ENCODE assay signal across 35 mouse cellular contexts in genomic region chr1:78512756-78513155, GRCm38 (mm10). TPM values are rescaled to one million over a fixed set of nuclear protein-coding genes. Genes with fewer than 3 reads are reported as not detected.
"Had no signal": no experiment of that assay in that cellular context is flagged by ENCODE, and none has a peak within 500 bp of the region (broad histone marks: within the 10 kb centered on the region; RNA-seq: fewer than 3 reads in every experiment).

No protein-coding gene starts in this region.

- H3K4me2 ChIP-seq: embryonic facial prominence, embryonic 15.5 days; forebrain, embryonic 13.5 days; forebrain, embryonic 15.5 days had no signal

- H3K4me1 ChIP-seq: forebrain, embryonic 15.5 days had no signal

- H3K9me3 ChIP-seq: embryonic facial prominence, embryonic 10.5 days; embryonic facial prominence, embryonic 12.5 days; embryonic facial prominence, embryonic 13.5 days; embryonic facial prominence, embryonic 15.5 days; forebrain, embryonic 10.5 days; forebrain, embryonic 12.5 days; forebrain, embryonic 13.5 days; forebrain, embryonic 15.5 days had no signal

- H3K27ac ChIP-seq: embryonic facial prominence, embryonic 10.5 days; embryonic facial prominence, embryonic 12.5 days; embryonic facial prominence, embryonic 13.5 days; embryonic facial prominence, embryonic 15.5 days; forebrain, embryonic 12.5 days; forebrain, embryonic 13.5 days; forebrain, embryonic 15.5 days; gastrocnemius, adult 2 months; heart, adult 2 months had no signal

- H3K27me3 ChIP-seq: embryonic facial prominence, embryonic 15.5 days; forebrain, embryonic 15.5 days had no signal

- H3K9ac ChIP-seq: embryonic facial prominence, embryonic 12.5 days; embryonic facial prominence, embryonic 13.5 days; embryonic facial prominence, embryonic 15.5 days; forebrain, embryonic 12.5 days; forebrain, embryonic 13.5 days; forebrain, embryonic 15.5 days; forebrain, postnatal 0 days had no signal

- H3K4me3 ChIP-seq: embryonic facial prominence, embryonic 13.5 days; embryonic facial prominence, embryonic 15.5 days; erythroblast, embryonic 14.5 days; forebrain, embryonic 12.5 days; forebrain, embryonic 13.5 days; forebrain, embryonic 15.5 days; gastrocnemius, adult 2 months; heart, adult 2 months had no signal

- DNase-seq: cerebellum, adult 2 months; cerebellum, adult 8-10 months; cerebellum, adult 9-10 months; cerebellum, adult 9-11 months; cerebellum, postnatal 10 days; cerebellum, postnatal 14 days; cerebellum, postnatal 25 days; cerebellum, postnatal 36 days; embryo, embryonic 11 days; forebrain, postnatal 0 days; gastrocnemius, adult 2 months; gastrocnemius, postnatal 10 days; gastrocnemius, postnatal 14 days; gastrocnemius, postnatal 25 days; gastrocnemius, postnatal 36 days; heart, adult 18-20 months; heart, adult 2 months had no signal

- ATAC-seq: forebrain, embryonic 13.5 days; forebrain, embryonic 14.5 days; forebrain, embryonic 15.5 days; forebrain, embryonic 16.5 days; forebrain, postnatal 0 days had no signal

- H3K36me3 ChIP-seq: embryonic facial prominence, embryonic 10.5 days; embryonic facial prominence, embryonic 12.5 days; embryonic facial prominence, embryonic 13.5 days; embryonic facial prominence, embryonic 15.5 days; forebrain, embryonic 10.5 days; forebrain, embryonic 12.5 days; forebrain, embryonic 15.5 days had no signal

RNA-seq across cellular contexts. Expression of gene BC035947, which starts 0.8 kb away (rescaled TPM):
- total RNA-seq: common myeloid progenitor, adult 5-6 weeks; gastrocnemius, adult 18-20 months; gastrocnemius, adult 2 months; gastrocnemius, postnatal 10 days; gastrocnemius, postnatal 14 days; gastrocnemius, postnatal 25 days; gastrocnemius, postnatal 36 days; gastrocnemius, postnatal 4 days; granulocyte monocyte progenitor cell, adult 5-6 weeks; heart, adult 18-20 months; heart, adult 2 months; heart, adult 8-10 months had no signal
- polyA plus RNA-seq: erythroblast, embryonic 14.5 days had no signal

RNA-seq across cellular contexts. Expression of gene Mogat1, which starts 2.0 kb away (rescaled TPM):
- total RNA-seq: common myeloid progenitor, adult 5-6 weeks; gastrocnemius, adult 18-20 months; gastrocnemius, adult 2 months; gastrocnemius, postnatal 10 days; gastrocnemius, postnatal 36 days; gastrocnemius, postnatal 4 days; granulocyte monocyte progenitor cell, adult 5-6 weeks; heart, adult 2 months; heart, adult 8-10 months had no signal
- polyA plus RNA-seq: cortical plate, adult 2 months; erythroblast, embryonic 14.5 days; forebrain, embryonic 11.5 days; forebrain, embryonic 12.5 days; forebrain, embryonic 14.5 days; forebrain, embryonic 15.5 days had no signal
